Mouse (Mus musculus): ENCODE measurements around the gene Hrh1.

DNA sequence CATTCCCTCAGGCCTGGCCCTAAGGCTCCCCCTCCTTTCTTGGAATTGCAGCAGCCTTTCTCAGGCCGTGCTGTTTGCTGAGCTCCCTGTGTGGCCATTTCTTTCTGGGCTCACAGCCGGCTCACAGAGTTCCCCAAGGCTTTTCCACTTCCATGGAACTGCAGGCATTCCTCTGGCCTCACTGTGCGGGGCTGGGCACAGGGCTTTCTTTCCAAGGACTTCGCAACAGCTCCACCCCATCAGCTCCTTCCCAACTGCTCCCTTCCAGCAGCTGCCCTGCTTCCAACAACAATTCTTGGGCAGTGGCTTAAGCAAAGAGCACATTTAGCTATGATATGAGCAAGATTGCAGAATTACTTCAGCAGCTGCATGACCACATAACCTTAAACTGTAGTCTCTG lies 81.0 kb downstream of the Hrh1 start:
- TF ChIP-seq EP300 (IDR thresholded peaks at IDR 0.05) = no peak
- no peak for TF ChIP-seq CTCF (IDR thresholded peaks at IDR 0.05)

All from lung, postnatal 0 days (tissue).